Mouse (Mus musculus) heart, embryonic 10.5 days (tissue): ENCODE results near the gene Pnma1. TPM values are rescaled to one million over a fixed set of nuclear protein-coding genes. Genes with fewer than 3 reads are reported as not detected.

Experiments used
- DNase-seq: peaks from one replicate; pipeline ENCODE4 v3.0.0-alpha.2; 2017; ENCODE audit warnings: low spot score
- H3K27ac ChIP-seq: fragments of 300-500 bp; sonication (generic); 2 replicates; pipeline ENCODE4 v1.5.1; 2016; ENCODE audit warnings: mild to moderate bottlenecking
- H3K27me3 ChIP-seq: fragments of 300-500 bp; sonication (generic); 2 replicates; pipeline ENCODE4 v1.6.1; 2016; ENCODE audit warnings: mild to moderate bottlenecking; ENCODE audit not compliant: poor library complexity, insufficient read depth, severe bottlenecking
- H3K36me3 ChIP-seq: fragments of 300-500 bp; sonication (generic); 2 replicates; pipeline ENCODE4 v1.6.1; 2016; ENCODE audit warnings: mild to moderate bottlenecking, moderate library complexity
- H3K4me1 ChIP-seq: fragments of 300-500 bp; sonication (generic); 2 replicates; pipeline ENCODE4 v1.6.1; 2016; ENCODE audit warnings: mild to moderate bottlenecking
- H3K4me3 ChIP-seq: fragments of 300-500 bp; sonication (generic); 2 replicates; pipeline ENCODE4 v1.5.1; 2016; ENCODE audit warnings: mild to moderate bottlenecking, moderate library complexity
- H3K9me3 ChIP-seq: fragments of 300-500 bp; sonication (generic); 2 replicates; pipeline ENCODE4 v1.6.1; 2016; ENCODE audit warnings: mild to moderate bottlenecking, moderate library complexity
- WGBS: fragments of 180-500 bp; shearing (Covaris S2); methylation state at CpG from one replicate; pipeline ENCODE4 v1.1.7; 2016; 5-methylcytosine and 5-hydroxymethylcytosine counted together
- polyA plus RNA-seq: library from polyadenylated mRNA; unstranded; fragments of >200 nt; fragmentation: Nextera tagmentation; extraction: Ambion mirVana; gene quantifications from 2 replicates; pipeline ENCODE4 v1.2.1, GENCODE M21; 2016

Pnma1 gene
- polyA plus RNA-seq, 1 experiment from 2014 or later, result 1.1 TPM

GRCm38 (mm10) chr12:84142281-84143050 lies 5.8 kb downstream of the Pnma1 start:
- no peak for DNase-seq
- WGBS, result 76% methylated on average over 14 of the region's 14 CpGs
- Histone ChIP-seq H3K9me3 (no peaks in the 10 kb centered on the region), H3K4me3 (no peak overlapping the region), H3K27ac (no peak overlapping the region), H3K27me3 (no peaks in the 10 kb centered on the region), H3K36me3 (peaks cover 8% of the 10 kb centered on the region; the same call in 1 of the 2 replicates), H3K4me1 (peaks cover 5% of the 10 kb centered on the region; the same call in 1 of the 2 replicates)

- Histone ChIP-seq H3K27ac (no peak overlapping the region), H3K36me3 (peaks cover 19% of the 10 kb centered on the region), H3K9me3 (no peaks in the 10 kb centered on the region), H3K4me3 (no peak overlapping the region), H3K4me1 (no peaks in the 10 kb centered on the region), H3K27me3 (no peaks in the 10 kb centered on the region)
- no peak for DNase-seq
- 72% methylated on average over 4 of the region's 4 CpGs for WGBS
Measured at GRCm38 (mm10) chr12:84141271-84141670, 7.0 kb downstream of the Pnma1 start.

GRCm38 (mm10) chr12:84140135-84140534 lies 8.2 kb downstream of the Pnma1 start:
- WGBS, result 68% methylated on average over 4 of the region's 4 CpGs
- Histone ChIP-seq H3K27ac (no peak overlapping the region), H3K9me3 (no peaks in the 10 kb centered on the region), H3K27me3 (no peaks in the 10 kb centered on the region), H3K4me3 (no peak overlapping the region), H3K4me1 (no peaks in the 10 kb centered on the region), H3K36me3 (peaks cover 24% of the 10 kb centered on the region)
- no peak for DNase-seq

GRCm38 (mm10) chr12:84137131-84137530 lies 11.2 kb downstream of the Pnma1 start:
- no peaks in the 10 kb centered on the region for H3K9me3 ChIP-seq
- H3K27ac ChIP-seq, result no peak overlapping the region
- no peaks in the 10 kb centered on the region for H3K27me3 ChIP-seq
- no peak overlapping the region for H3K4me3 ChIP-seq
- H3K4me1 ChIP-seq, result no peaks in the 10 kb centered on the region
- DNase-seq, result no peak
- H3K36me3 ChIP-seq, result peaks cover 26% of the 10 kb centered on the region
- 88% methylated on average over 7 of the region's 7 CpGs for WGBS

GRCm38 (mm10) chr12:84132265-84132664 lies 16.0 kb downstream of the Pnma1 start:
- Histone ChIP-seq H3K36me3 (peaks cover 36% of the 10 kb centered on the region), H3K27ac (no peak overlapping the region), H3K27me3 (no peaks in the 10 kb centered on the region), H3K9me3 (no peaks in the 10 kb centered on the region), H3K4me1 (no peaks in the 10 kb centered on the region), H3K4me3 (no peak overlapping the region)
- WGBS, result 57% methylated on average over 3 of the region's 3 CpGs
- no peak for DNase-seq

GRCm38 (mm10) chr12:84129931-84130330 lies 18.4 kb downstream of the Pnma1 start:
- H3K27ac ChIP-seq, result no peak overlapping the region
- WGBS, result 85% methylated on average over 8 of the region's 8 CpGs

GRCm38 (mm10) chr12:84128576-84128975 lies 19.7 kb downstream of the Pnma1 start:
- Histone ChIP-seq H3K9me3 (no peaks in the 10 kb centered on the region), H3K4me3 (no peak overlapping the region), H3K4me1 (no peaks in the 10 kb centered on the region), H3K27ac (no peak overlapping the region), H3K36me3 (peaks cover 26% of the 10 kb centered on the region), H3K27me3 (no peaks in the 10 kb centered on the region)
- WGBS, result 80% methylated on average over 6 of the region's 6 CpGs
- DNase-seq, result no peak

More at GRCm38 (mm10) chr12:84129931-84130330, 18.4 kb downstream of the Pnma1 start:
- Histone ChIP-seq H3K4me1 (no peaks in the 10 kb centered on the region), H3K27me3 (no peaks in the 10 kb centered on the region), H3K36me3 (peaks cover 24% of the 10 kb centered on the region), H3K4me3 (no peak overlapping the region), H3K9me3 (no peaks in the 10 kb centered on the region)
- DNase-seq, result no peak

- Histone ChIP-seq H3K9me3 (no peaks in the 10 kb centered on the region), H3K4me1 (no peaks in the 10 kb centered on the region), H3K27ac (no peak overlapping the region), H3K4me3 (no peak overlapping the region), H3K27me3 (no peaks in the 10 kb centered on the region), H3K36me3 (peaks cover 22% of the 10 kb centered on the region)
- WGBS, result 82% methylated on average over 2 of the region's 2 CpGs
- no peak for DNase-seq
Measured at GRCm38 (mm10) chr12:84126899-84127298, 21.4 kb downstream of the Pnma1 start.

GRCm38 (mm10) chr12:84125892-84126291 lies 22.4 kb downstream of the Pnma1 start:
- DNase-seq, result no peak
- Histone ChIP-seq H3K9me3 (no peaks in the 10 kb centered on the region), H3K27me3 (no peaks in the 10 kb centered on the region), H3K36me3 (peaks cover 17% of the 10 kb centered on the region; the same call in 1 of the 2 replicates), H3K4me3 (no peak overlapping the region), H3K4me1 (no peaks in the 10 kb centered on the region), H3K27ac (no peak overlapping the region)
- 78% methylated on average over 12 of the region's 12 CpGs for whole genome bisulfite sequencing

- Histone ChIP-seq H3K27me3 (no peaks in the 10 kb centered on the region), H3K4me3 (no peak overlapping the region), H3K4me1 (peaks cover 6% of the 10 kb centered on the region), H3K9me3 (no peaks in the 10 kb centered on the region), H3K27ac (no peak overlapping the region), H3K36me3 (0 out of 2 replicates have a peak, but pooled peaks cover 2% of the 10 kb centered on the region)
- DNase-seq, result no peak
- 93% methylated on average over 5 of the region's 5 CpGs for WGBS
Measured at GRCm38 (mm10) chr12:84119584-84119983, 28.7 kb downstream of the Pnma1 start.

- no peaks in the 10 kb centered on the region for H3K27me3 ChIP-seq
- no peaks in the 10 kb centered on the region for H3K9me3 ChIP-seq
- peak within 1 kb of the TSS; percentile 86 for H3K27ac ChIP-seq
- H3K4me3 ChIP-seq, result peak within 1 kb of the TSS; percentile 94
- peaks cover 11% of the 10 kb centered on the region for H3K4me1 ChIP-seq
- peak; percentile 97 for DNase-seq
- no peaks in the 10 kb centered on the region for H3K36me3 ChIP-seq
- 3% methylated on average over 32 of the region's 35 CpGs for WGBS
Measured at GRCm38 (mm10) chr12:84114153-84114994, 33.9 kb downstream of the Pnma1 start, which contains the start of gene Dnal1. TSS of gene Dnal1 (plus strand) at chr12:84114366.

- Histone ChIP-seq H3K4me1 (peaks cover 11% of the 10 kb centered on the region), H3K9me3 (no peaks in the 10 kb centered on the region), H3K4me3 (peak overlapping the region; percentile 94), H3K36me3 (no peaks in the 10 kb centered on the region), H3K27ac (peak overlapping the region; percentile 86; the same call in 1 of the 2 replicates), H3K27me3 (no peaks in the 10 kb centered on the region)
- WGBS, result 52% methylated on average over 6 of the region's 6 CpGs
- no peak for DNase-seq
Measured at GRCm38 (mm10) chr12:84113676-84114075, 34.6 kb downstream of the Pnma1 start.

GRCm38 (mm10) chr12:84110814-84111213 lies 37.5 kb downstream of the Pnma1 start:
- Histone ChIP-seq H3K36me3 (no peaks in the 10 kb centered on the region), H3K9me3 (no peaks in the 10 kb centered on the region), H3K27ac (no peak overlapping the region), H3K27me3 (no peaks in the 10 kb centered on the region), H3K4me1 (peaks cover 11% of the 10 kb centered on the region), H3K4me3 (no peak overlapping the region)
- WGBS, result 81% methylated on average over 4 of the region's 4 CpGs
- DNase-seq, result no peak
